ENCODE assay signal across 8 mouse cellular contexts in genomic region chr2:164006932-164007331, GRCm38 (mm10). TPM values are rescaled to one million over a fixed set of nuclear protein-coding genes. Genes with fewer than 3 reads are reported as not detected.
A peak's percentile ranks its signal among the peaks of the same experiment; 100 is the strongest.
DNase-seq lines count a peak whose midpoint lies in the region; ATAC-seq lines count a peak whose summit lies in the region.

No protein-coding gene starts in this region.

- H3K27me3 ChIP-seq in kidney, embryonic 16.5 days (ENCODE audit: insufficient read depth, low read length): no peaks in the 10 kb centered on the region

- 52% methylated on average over 10 of the region's 10 CpGs for WGBS in kidney, embryonic 16.5 days

- no peak for ATAC-seq in kidney, embryonic 16.5 days (ENCODE audit: low FRiP score, low TSS enrichment)
- ATAC-seq in megakaryocyte progenitor cell, adult 5-6 weeks (replicated peaks; ENCODE audit: poor library complexity): peak; percentile 53

- no peak overlapping the region for H3K4me3 ChIP-seq in kidney, embryonic 16.5 days (ENCODE audit: low read length)

- no peak overlapping the region for H3K9ac ChIP-seq in kidney, embryonic 16.5 days (replicated peaks; ENCODE audit: low read length)

- no peak overlapping the region for H3K27ac ChIP-seq in kidney, embryonic 16.5 days (ENCODE audit: low read length)

- H3K4me1 ChIP-seq in kidney, embryonic 16.5 days (ENCODE audit: insufficient read depth, low read length): peaks cover 6% of the 10 kb centered on the region; the same call in 1 of the 2 replicates

- DNase-seq in heart, adult 11 months: peak; percentile 94
- no peak for DNase-seq in heart, adult 8-10 months (ENCODE audit: low spot score)
- peak; percentile 23 for DNase-seq in embryo, embryonic 10.5 days (ENCODE audit: low spot score)
- DNase-seq in cerebellum, postnatal 10 days: no peak
- DNase-seq in MN1 (ENCODE audit: low spot score): no peak
- DNase-seq in ovary, postnatal 36 days (ENCODE audit: low spot score): no peak

- H3K4me2 ChIP-seq in kidney, embryonic 16.5 days (replicated peaks; ENCODE audit: low read depth, low read length): 0 out of 2 replicates have a peak overlapping the region, but pooled peaks have one; percentile 3

- no peaks in the 10 kb centered on the region for H3K9me3 ChIP-seq in kidney, embryonic 16.5 days (ENCODE audit: low read length)

- H3K36me3 ChIP-seq in kidney, embryonic 16.5 days (ENCODE audit: insufficient read depth, low read length): peaks cover 6% of the 10 kb centered on the region; the same call in 1 of the 2 replicates

RNA-seq across cellular contexts. Expression of gene Ywhab, which starts 12.2 kb away (rescaled TPM):
- total RNA-seq in heart, adult 8-10 months (2022): 10 to 100 TPM; 66.1 to 76.5 (median 72.0) TPM
- 297 and 300 TPM in 2 replicates for polyA plus RNA-seq in kidney, embryonic 16.5 days (2015; fragmentation: Nextera tagmentation; extraction: Ambion mirVana)
- total RNA-seq in megakaryocyte progenitor cell, adult 5-6 weeks (2015): 140 and 141 TPM in 2 replicates
- 54.8 and 57.9 TPM in 2 replicates for total RNA-seq in megakaryocyte progenitor cell, adult 5-6 weeks (2017)

RNA-seq across cellular contexts. Expression of gene Pabpc1l, which starts 18.3 kb away (rescaled TPM):
- 1 to 10 TPM in 1 of 4 experiments, under 1 TPM in 1, not detected in 2; 0.40 to 1.4 TPM for total RNA-seq in heart, adult 8-10 months (2022)
- 1.7 and 1.8 TPM in 2 replicates for polyA plus RNA-seq in kidney, embryonic 16.5 days (2015; fragmentation: Nextera tagmentation; extraction: Ambion mirVana)
- total RNA-seq in megakaryocyte progenitor cell, adult 5-6 weeks (2015): 1.0 and 2.2 TPM in 2 replicates
- 0.61 and 0.83 TPM in 2 replicates for total RNA-seq in megakaryocyte progenitor cell, adult 5-6 weeks (2017)

Comparison
In these comparisons a context has a peak if more than half of its experiments do, and no peak if none do; other contexts are left out.
1. DNase-seq: peak in heart, adult 11 months (single experiment) and embryo, embryonic 10.5 days (single experiment); none in heart, adult 8-10 months (single experiment), cerebellum, postnatal 10 days (0 of 2), MN1 (single experiment) and ovary, postnatal 36 days (single experiment).